Mouse (Mus musculus): ENCODE results near the gene Mrpl23. TPM values are rescaled to one million over a fixed set of nuclear protein-coding genes. Genes with fewer than 3 reads are reported as not detected.

The Mrpl23 gene
- polyA plus RNA-seq, 1 experiment: 80.2 TPM

DNA sequence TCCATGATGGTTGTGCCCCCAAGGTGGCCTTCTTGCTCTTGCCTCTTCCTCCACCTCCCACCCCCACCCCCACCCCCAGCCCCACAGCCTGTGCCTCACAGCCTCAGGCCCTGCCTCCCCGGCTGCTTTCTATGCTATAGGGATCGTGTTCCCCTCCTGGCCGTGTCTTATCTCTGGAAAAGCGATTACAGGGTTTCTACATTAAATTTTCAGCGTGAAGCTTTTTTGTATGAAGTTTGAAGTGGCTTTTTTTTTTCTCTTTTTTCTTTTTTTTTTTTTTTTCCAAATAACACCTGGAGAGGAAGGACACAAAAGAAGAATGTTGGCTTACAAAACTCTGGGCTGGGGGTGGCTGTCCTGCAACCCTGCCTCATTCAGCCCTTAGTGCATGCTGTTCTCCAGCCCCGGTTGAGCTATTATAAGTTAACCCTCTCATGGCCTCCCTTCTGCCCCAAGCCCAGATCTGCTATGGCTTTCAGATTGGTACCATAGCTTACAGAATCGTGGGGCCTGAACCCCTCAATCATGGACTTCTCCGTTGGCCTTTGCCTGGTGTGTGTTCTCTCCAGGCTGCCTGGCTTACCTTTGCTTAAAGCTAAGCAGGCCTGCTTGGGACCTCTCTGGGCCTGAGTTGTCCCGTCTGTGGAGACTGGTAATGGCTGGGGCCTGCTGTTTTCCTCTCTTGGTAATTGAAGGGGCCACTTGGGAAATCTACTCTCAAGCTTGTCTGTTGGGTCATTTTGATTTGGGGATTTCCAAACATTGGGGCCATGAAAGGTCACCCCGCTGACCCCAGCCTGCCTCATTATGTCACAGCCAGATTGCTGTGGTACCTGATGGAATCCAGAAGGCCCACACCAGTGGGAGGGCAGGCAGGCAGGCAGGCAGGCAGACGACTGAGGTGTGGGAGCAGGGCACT is 21.2 kb downstream of the Mrpl23 start:
- TF ChIP-seq CTCF (IDR thresholded peaks at IDR 0.05; ENCODE audit: borderline replicate concordance, extremely low read depth, insufficient read depth, insufficient read length) (no peak), POLR2A (IDR thresholded peaks at IDR 0.05; ENCODE audit: borderline replicate concordance, extremely low read depth, insufficient read depth, insufficient read length, poor library complexity, severe bottlenecking) (no peak)

DNA sequence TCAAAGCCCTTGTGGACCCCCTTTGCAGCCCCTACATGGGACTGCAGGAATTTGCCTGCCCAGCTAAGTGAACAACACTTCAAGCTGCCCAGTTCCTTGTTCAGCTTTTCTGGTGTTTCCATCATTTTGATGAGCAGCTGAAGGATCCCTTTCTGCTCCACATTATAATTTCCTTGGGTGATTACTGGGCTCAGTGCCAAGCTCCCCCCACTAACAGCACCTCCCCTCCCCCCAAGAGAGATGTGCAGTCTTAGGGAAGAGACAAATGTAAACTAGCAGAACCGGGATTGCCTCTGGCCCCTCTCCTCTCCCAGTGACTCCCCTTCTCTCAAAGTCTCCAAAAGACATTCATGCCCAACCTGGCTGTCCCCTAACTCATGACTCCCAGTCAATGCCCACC is 22.1 kb downstream of the Mrpl23 start:
- TF ChIP-seq POLR2A (IDR thresholded peaks at IDR 0.05; ENCODE audit: borderline replicate concordance, extremely low read depth, insufficient read depth, insufficient read length, poor library complexity, severe bottlenecking) (no peak), CTCF (IDR thresholded peaks at IDR 0.05; ENCODE audit: borderline replicate concordance, extremely low read depth, insufficient read depth, insufficient read length) (no peak)
- DNase-seq (ENCODE audit: low read depth): peak; percentile 83

More for the DNA sequence above, 21.2 kb downstream of the Mrpl23 start:
- no peak for DNase-seq (ENCODE audit: low read depth)

DNA sequence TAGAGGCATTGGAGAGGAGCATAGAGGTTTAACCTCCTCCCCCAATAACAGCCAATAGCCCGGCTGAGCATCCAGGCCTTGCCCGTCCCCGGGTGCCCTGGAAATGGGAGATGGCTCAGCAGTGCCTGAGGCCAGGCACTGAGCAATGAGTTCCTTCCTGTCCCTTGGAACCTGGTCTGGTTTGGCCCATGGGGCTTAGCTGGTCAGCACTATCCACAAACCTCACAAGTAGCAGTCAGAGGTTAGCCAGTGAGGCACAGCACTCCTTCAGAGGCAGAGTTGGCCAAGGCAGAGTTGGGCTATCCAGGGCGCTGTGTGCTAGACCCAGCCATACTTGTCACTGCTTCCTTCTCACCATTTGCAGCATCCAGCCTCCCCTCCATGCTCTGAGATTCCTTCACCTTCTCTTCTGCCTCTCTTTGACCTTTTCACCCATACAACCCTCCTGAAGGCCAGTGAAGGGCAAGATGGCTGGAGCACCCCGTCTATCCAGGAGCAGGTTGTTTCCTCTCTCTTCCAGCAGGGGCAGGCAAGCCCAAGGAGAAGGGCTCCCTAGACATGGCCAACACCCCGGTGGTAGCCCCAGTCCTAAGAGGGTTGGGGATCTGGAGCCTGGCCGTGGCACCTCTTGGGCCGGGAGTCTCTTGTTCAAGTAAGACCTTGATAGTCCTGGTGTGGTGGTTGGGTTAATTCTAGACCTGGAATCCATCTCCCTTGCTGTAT is 23.0 kb downstream of the Mrpl23 start:
- TF ChIP-seq CTCF (IDR thresholded peaks at IDR 0.05; ENCODE audit: borderline replicate concordance, extremely low read depth, insufficient read depth, insufficient read length) (no peak), POLR2A (IDR thresholded peaks at IDR 0.05; ENCODE audit: borderline replicate concordance, extremely low read depth, insufficient read depth, insufficient read length, poor library complexity, severe bottlenecking) (no peak)

GRCm38 (mm10) chr7:142556089-142556476 is 23.6 kb downstream of the Mrpl23 start:
- TF ChIP-seq POLR2A (IDR thresholded peaks at IDR 0.05; ENCODE audit: borderline replicate concordance, extremely low read depth, insufficient read depth, insufficient read length, poor library complexity, severe bottlenecking) (no peak), CTCF (IDR thresholded peaks at IDR 0.05; ENCODE audit: borderline replicate concordance, extremely low read depth, insufficient read depth, insufficient read length) (no peak)
- DNase-seq (ENCODE audit: low read depth): no peak

More for the DNA sequence above, 23.0 kb downstream of the Mrpl23 start:
- DNase-seq (ENCODE audit: low read depth): no peak

GRCm38 (mm10) chr7:142557696-142558095 is 25.2 kb downstream of the Mrpl23 start:
- TF ChIP-seq POLR2A (IDR thresholded peaks at IDR 0.05; ENCODE audit: borderline replicate concordance, extremely low read depth, insufficient read depth, insufficient read length, poor library complexity, severe bottlenecking): no peak
- no peak for TF ChIP-seq CTCF (IDR thresholded peaks at IDR 0.05; ENCODE audit: borderline replicate concordance, extremely low read depth, insufficient read depth, insufficient read length)
- no peak for DNase-seq (ENCODE audit: low read depth)

DNA sequence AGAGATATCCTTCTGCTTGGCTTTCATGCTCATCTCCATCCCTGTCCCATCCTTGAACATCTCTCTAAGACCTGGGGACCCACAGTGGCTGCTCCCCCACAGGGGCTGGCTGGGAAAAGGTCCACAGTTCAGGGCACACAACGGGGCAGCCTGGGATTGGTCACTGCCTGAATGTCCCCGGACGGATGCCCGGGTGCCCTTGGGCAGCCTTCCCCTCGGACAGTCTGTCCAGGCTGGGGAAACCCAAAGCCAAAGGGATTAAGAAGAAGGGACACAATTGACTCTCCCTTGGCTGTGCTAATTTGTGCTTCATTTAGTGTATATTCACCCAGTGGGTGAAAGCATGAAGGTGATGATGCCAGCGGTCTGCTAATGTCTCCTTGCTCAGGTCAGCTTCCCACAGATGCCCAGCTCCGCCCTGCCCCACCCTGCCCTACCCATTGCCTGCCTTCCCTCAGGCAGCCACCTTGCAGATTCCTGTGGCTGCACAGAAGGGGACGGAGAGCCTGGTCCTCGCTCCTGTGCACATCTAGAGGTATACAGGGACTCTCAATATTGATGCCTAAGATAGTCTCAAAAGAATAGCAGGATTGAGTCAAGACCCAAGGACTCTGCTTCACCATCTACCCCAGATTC is 26.1 kb downstream of the Mrpl23 start:
- TF ChIP-seq CTCF (IDR thresholded peaks at IDR 0.05; ENCODE audit: borderline replicate concordance, extremely low read depth, insufficient read depth, insufficient read length): no peak

GRCm38 (mm10) chr7:142559651-142560175 is 27.2 kb downstream of the Mrpl23 start:
- DNase-seq (ENCODE audit: low read depth): no peak
- TF ChIP-seq CTCF (IDR thresholded peaks at IDR 0.05; ENCODE audit: borderline replicate concordance, extremely low read depth, insufficient read depth, insufficient read length) (no peak), POLR2A (IDR thresholded peaks at IDR 0.05; ENCODE audit: borderline replicate concordance, extremely low read depth, insufficient read depth, insufficient read length, poor library complexity, severe bottlenecking) (no peak)

More for the DNA sequence above, 26.1 kb downstream of the Mrpl23 start:
- no peak for DNase-seq (ENCODE audit: low read depth)

DNA sequence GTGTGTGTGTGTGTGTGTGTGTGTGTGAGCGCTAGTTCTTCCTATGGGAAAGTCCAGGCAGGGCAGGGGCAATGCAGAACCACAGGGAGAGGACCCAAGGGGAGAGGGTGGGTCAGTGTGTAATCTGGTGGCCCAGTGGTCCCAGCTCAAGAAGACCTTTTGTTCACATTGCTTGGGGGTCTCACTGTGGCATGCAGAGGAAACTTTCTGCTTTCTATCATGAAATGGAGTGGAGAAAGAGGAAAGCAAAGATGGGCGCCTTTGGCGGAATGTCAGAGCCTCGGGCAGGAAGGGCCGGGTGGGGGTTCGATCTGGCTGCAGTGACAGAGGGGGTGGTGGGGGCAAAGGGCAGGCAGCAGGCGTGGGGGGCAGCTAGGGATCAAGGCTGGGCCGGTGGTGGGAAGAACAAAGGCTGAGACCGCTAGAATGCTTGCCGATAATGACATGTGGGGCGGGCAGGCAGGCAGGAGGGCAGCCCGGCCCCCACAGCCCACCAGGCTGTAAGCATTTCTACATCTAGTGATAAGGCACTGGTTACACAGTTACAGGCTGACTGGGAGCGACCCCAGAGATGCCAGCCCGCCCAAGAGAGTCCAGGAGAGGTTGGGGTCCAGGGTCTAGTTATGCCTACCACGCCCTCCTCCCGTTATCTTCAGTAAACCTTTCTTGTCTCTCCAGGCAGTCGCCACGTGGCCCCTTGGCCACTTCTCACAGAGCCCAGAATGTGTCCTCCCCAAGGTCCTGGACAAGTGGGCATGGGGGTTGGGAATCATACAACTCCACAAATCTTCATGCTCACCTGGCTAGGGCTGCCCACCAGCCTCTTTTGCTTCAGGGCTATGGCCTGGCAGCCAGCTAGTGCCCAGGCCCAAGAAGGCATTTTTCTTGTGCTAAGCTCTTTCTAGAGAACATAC is 28.7 kb downstream of the Mrpl23 start:
- no peak for TF ChIP-seq CTCF (IDR thresholded peaks at IDR 0.05; ENCODE audit: borderline replicate concordance, extremely low read depth, insufficient read depth, insufficient read length)
- no peak for TF ChIP-seq POLR2A (IDR thresholded peaks at IDR 0.05; ENCODE audit: borderline replicate concordance, extremely low read depth, insufficient read depth, insufficient read length, poor library complexity, severe bottlenecking)
- no peak for DNase-seq (ENCODE audit: low read depth)

- DNase-seq (ENCODE audit: low read depth): no peak
These were observed 29.4 kb downstream of the Mrpl23 start for GRCm38 (mm10) chr7:142561856-142562404.

GRCm38 (mm10) chr7:142563168-142563567 is 30.7 kb downstream of the Mrpl23 start:
- peak; percentile 49 for DNase-seq (ENCODE audit: low read depth)
- TF ChIP-seq CTCF (IDR thresholded peaks at IDR 0.05; ENCODE audit: borderline replicate concordance, extremely low read depth, insufficient read depth, insufficient read length): no peak
- TF ChIP-seq POLR2A (IDR thresholded peaks at IDR 0.05; ENCODE audit: borderline replicate concordance, extremely low read depth, insufficient read depth, insufficient read length, poor library complexity, severe bottlenecking): no peak

More at GRCm38 (mm10) chr7:142561856-142562404, 29.4 kb downstream of the Mrpl23 start:
- TF ChIP-seq CTCF (IDR thresholded peaks at IDR 0.05; ENCODE audit: borderline replicate concordance, extremely low read depth, insufficient read depth, insufficient read length): no peak
- no peak for TF ChIP-seq POLR2A (IDR thresholded peaks at IDR 0.05; ENCODE audit: borderline replicate concordance, extremely low read depth, insufficient read depth, insufficient read length, poor library complexity, severe bottlenecking)

Data from brain, embryonic 14.5 days (tissue).